Mouse (Mus musculus): ENCODE measurements around the gene Ncan. TPM values are rescaled to one million over a fixed set of nuclear protein-coding genes. Genes with fewer than 3 reads are reported as not detected.

The Ncan gene
- polyA plus RNA-seq, 1 experiment: 0.04 TPM

DNA sequence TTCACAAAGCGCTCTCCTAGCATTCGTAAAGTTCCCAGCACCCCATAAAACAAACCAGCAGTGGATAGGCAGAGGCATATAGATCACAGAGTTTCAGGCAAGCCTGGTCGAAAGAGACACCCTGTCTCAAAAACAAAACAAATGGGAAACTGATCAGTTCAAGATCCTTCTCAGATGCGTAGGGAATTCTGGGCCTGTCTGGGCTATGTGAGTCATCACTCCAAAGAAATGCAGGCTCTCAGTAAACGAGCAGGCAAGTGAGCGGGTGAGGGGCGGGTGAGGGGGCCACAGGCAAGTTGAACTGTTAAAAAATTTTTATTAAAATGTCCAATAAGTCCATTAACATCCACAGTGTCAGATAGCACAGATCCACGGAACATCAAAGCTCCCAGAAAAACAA is 27.9 kb downstream of the Ncan start:
- TF ChIP-seq POLR2A (IDR thresholded peaks at IDR 0.05; ENCODE audit: low read depth, low read length): no peak
- TF ChIP-seq CTCF (IDR thresholded peaks at IDR 0.05; ENCODE audit: extremely low read depth, insufficient read length, insufficient replicate concordance, low read depth, low read length): no peak
- Histone ChIP-seq H3K4me3 (ENCODE audit: low read depth, low read length) (no peak overlapping the region), H3K4me1 (ENCODE audit: control insufficient read depth, insufficient read depth, insufficient read length, low read length) (peaks cover 3% of the 10 kb centered on the region; the same call in 1 of the 2 replicates), H3K27me3 (ENCODE audit: control insufficient read depth, insufficient read depth, low read length) (peaks cover 24% of the 10 kb centered on the region), H3K27ac (ENCODE audit: insufficient read depth, low read depth, low read length) (no peak overlapping the region), H3K36me3 (ENCODE audit: control insufficient read depth, insufficient read depth, low read length) (no peaks in the 10 kb centered on the region)
- WGBS: 57% methylated on average over 8 of the region's 8 CpGs

- TF ChIP-seq CTCF (IDR thresholded peaks at IDR 0.05; ENCODE audit: extremely low read depth, insufficient read length, insufficient replicate concordance, low read depth, low read length) (no peak), POLR2A (IDR thresholded peaks at IDR 0.05; ENCODE audit: low read depth, low read length) (no peak)
- Histone ChIP-seq H3K4me3 (ENCODE audit: low read depth, low read length) (no peak overlapping the region), H3K27ac (ENCODE audit: insufficient read depth, low read depth, low read length) (no peak overlapping the region), H3K4me1 (ENCODE audit: control insufficient read depth, insufficient read depth, insufficient read length, low read length) (peaks cover 12% of the 10 kb centered on the region), H3K36me3 (ENCODE audit: control insufficient read depth, insufficient read depth, low read length) (no peaks in the 10 kb centered on the region), H3K27me3 (ENCODE audit: control insufficient read depth, insufficient read depth, low read length) (peaks cover 46% of the 10 kb centered on the region)
- 63% methylated on average over 9 of the region's 9 CpGs for WGBS
These were observed 31.2 kb downstream of the Ncan start for GRCm38 (mm10) chr8:70089296-70089960.

DNA sequence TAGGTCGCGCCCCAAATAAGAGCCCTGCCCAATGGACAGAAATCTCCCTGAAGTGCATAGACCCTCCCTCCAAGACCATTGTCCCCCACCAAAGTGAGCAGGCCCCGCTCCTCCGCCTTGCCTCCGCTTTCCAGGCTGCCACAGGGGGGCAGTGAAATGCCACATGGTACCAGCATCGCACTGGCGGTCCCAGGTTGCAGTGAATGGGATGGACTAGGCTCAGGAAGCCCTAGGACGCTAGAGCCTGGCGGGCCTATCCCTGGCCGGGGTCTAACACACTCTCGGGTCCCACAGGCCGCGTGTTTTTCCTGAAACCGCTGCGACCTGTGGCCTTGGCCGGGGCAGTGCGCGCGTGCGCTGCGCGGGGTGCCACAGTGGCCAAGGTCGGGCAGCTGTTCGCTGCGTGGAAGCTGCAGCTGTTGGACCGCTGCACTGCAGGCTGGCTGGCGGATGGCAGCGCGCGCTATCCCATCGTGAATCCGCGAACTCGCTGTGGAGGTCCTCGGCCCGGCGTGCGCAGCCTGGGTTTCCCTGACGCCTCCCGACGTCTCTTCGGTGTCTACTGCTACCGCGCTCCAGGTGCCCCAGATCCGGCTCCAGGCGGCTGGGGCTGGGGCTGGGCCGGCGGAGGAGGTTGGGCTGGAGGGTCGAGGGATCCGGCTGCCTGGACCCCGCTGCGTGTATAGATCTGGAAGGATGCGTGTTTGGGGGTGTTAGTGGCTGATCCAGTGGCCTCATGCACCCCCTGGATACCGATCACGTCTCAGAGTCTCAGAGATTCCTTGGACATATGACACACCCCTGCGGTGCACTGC is 32.6 kb downstream of the Ncan start:
- Histone ChIP-seq H3K4me1 (ENCODE audit: control insufficient read depth, insufficient read depth, insufficient read length, low read length) (peaks cover 21% of the 10 kb centered on the region), H3K27me3 (ENCODE audit: control insufficient read depth, insufficient read depth, low read length) (peaks cover 56% of the 10 kb centered on the region), H3K27ac (ENCODE audit: insufficient read depth, low read depth, low read length) (no peak overlapping the region), H3K4me3 (ENCODE audit: low read depth, low read length) (peak overlapping the region; percentile 45), H3K36me3 (ENCODE audit: control insufficient read depth, insufficient read depth, low read length) (no peaks in the 10 kb centered on the region)
- 8% methylated on average over 56 of the region's 56 CpGs for WGBS
- no peak; the same call in 1 of the 2 replicates for TF ChIP-seq CTCF (IDR thresholded peaks at IDR 0.05; ENCODE audit: extremely low read depth, insufficient read length, insufficient replicate concordance, low read depth, low read length)

DNA sequence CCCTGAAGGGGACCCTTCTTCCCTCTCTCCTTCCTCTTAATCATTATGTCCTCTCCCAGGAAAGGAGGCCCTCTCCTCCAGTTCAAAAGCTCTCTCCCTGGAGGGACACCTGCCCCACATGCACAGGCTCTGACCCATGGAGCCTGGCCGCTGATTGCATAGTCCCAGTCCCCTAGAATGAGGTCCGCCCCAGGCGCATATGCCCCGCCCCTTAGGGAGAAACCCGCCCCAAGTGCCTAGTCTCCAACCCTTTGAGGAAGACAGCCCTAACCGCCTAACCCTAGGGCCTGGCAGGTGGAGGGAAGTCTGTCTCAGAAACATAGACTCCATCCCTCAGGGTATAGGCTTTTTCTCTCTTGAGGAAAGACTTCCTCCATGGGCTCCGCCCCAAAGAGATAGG is 33.4 kb downstream of the Ncan start:
- Histone ChIP-seq H3K36me3 (ENCODE audit: control insufficient read depth, insufficient read depth, low read length) (no peaks in the 10 kb centered on the region), H3K27me3 (ENCODE audit: control insufficient read depth, insufficient read depth, low read length) (peaks cover 56% of the 10 kb centered on the region), H3K27ac (ENCODE audit: insufficient read depth, low read depth, low read length) (no peak overlapping the region), H3K4me3 (ENCODE audit: low read depth, low read length) (no peak overlapping the region), H3K4me1 (ENCODE audit: control insufficient read depth, insufficient read depth, insufficient read length, low read length) (peaks cover 21% of the 10 kb centered on the region)
- 10% methylated on average over 7 of the region's 7 CpGs for WGBS
- TF ChIP-seq CTCF (IDR thresholded peaks at IDR 0.05; ENCODE audit: extremely low read depth, insufficient read length, insufficient replicate concordance, low read depth, low read length) (no peak), POLR2A (IDR thresholded peaks at IDR 0.05; ENCODE audit: low read depth, low read length) (no peak)

- Histone ChIP-seq H3K4me3 (ENCODE audit: low read depth, low read length) (no peak overlapping the region), H3K27ac (ENCODE audit: insufficient read depth, low read depth, low read length) (no peak overlapping the region), H3K4me1 (ENCODE audit: control insufficient read depth, insufficient read depth, insufficient read length, low read length) (peaks cover 21% of the 10 kb centered on the region), H3K27me3 (ENCODE audit: control insufficient read depth, insufficient read depth, low read length) (peaks cover 53% of the 10 kb centered on the region), H3K36me3 (ENCODE audit: control insufficient read depth, insufficient read depth, low read length) (no peaks in the 10 kb centered on the region)
- TF ChIP-seq POLR2A (IDR thresholded peaks at IDR 0.05; ENCODE audit: low read depth, low read length) (no peak), CTCF (IDR thresholded peaks at IDR 0.05; ENCODE audit: extremely low read depth, insufficient read length, insufficient replicate concordance, low read depth, low read length) (no peak)
- WGBS: 39% methylated on average over 1 of the region's 1 CpGs
These were observed 34.5 kb downstream of the Ncan start for GRCm38 (mm10) chr8:70086151-70086550.

- Histone ChIP-seq H3K4me3 (ENCODE audit: low read depth, low read length) (peak overlapping the region; percentile 61), H3K27ac (ENCODE audit: insufficient read depth, low read depth, low read length) (no peak overlapping the region), H3K4me1 (ENCODE audit: control insufficient read depth, insufficient read depth, insufficient read length, low read length) (peaks cover 21% of the 10 kb centered on the region), H3K36me3 (ENCODE audit: control insufficient read depth, insufficient read depth, low read length) (peaks cover 6% of the 10 kb centered on the region), H3K27me3 (ENCODE audit: control insufficient read depth, insufficient read depth, low read length) (peaks cover 45% of the 10 kb centered on the region)
- 3% methylated on average over 71 of the region's 71 CpGs for WGBS
- TF ChIP-seq CTCF (IDR thresholded peaks at IDR 0.05; ENCODE audit: extremely low read depth, insufficient read length, insufficient replicate concordance, low read depth, low read length) (no peak), POLR2A (IDR thresholded peaks at IDR 0.05; ENCODE audit: low read depth, low read length) (no peak)
These were observed 36.2 kb downstream of the Ncan start for GRCm38 (mm10) chr8:70084191-70085065.

Measured in small intestine, adult 2 months (tissue).